ENCODE assay signal across 7 mouse cellular contexts in genomic region chr17:56935363-56936131, GRCm38 (mm10). TPM values are rescaled to one million over a fixed set of nuclear protein-coding genes. Genes with fewer than 3 reads are reported as not detected.
A peak's percentile ranks its signal among the peaks of the same experiment; 100 is the strongest.
DNase-seq lines count a peak whose midpoint lies in the region; ATAC-seq lines count a peak whose summit lies in the region.

TSS of gene Mllt1 (minus strand) at chr17:56935415.

- peak; percentile 100 for DNase-seq in adrenal gland, postnatal 14 days
- DNase-seq in embryonic facial prominence, embryonic 11.5 days (ENCODE audit: low spot score), result peak; percentile 99
- peak; percentile 97 for DNase-seq in kidney, adult 11 months
- DNase-seq in limb, embryonic 10.5 days (ENCODE audit: low spot score), result peak; percentile 100
- peak; percentile 96 for DNase-seq in spleen, adult 12 weeks (ENCODE audit: low spot score)

- H3K9me3 ChIP-seq in embryonic facial prominence, embryonic 11.5 days (replicated peaks; ENCODE audit: control insufficient read depth, low read length), result no peaks in the 10 kb centered on the region
- H3K9me3 ChIP-seq in limb, embryonic 10.5 days (replicated peaks), result no peaks in the 10 kb centered on the region
- no peaks in the 10 kb centered on the region for H3K9me3 ChIP-seq in midbrain, embryonic 13.5 days

- H3K4me2 ChIP-seq in embryonic facial prominence, embryonic 11.5 days (ENCODE audit: low read depth, low read length), result peak within 1 kb of the TSS; percentile 88
- peak within 1 kb of the TSS; percentile 94 for H3K4me2 ChIP-seq in midbrain, embryonic 13.5 days (replicated peaks)

- peaks cover 11% of the 10 kb centered on the region for H3K4me1 ChIP-seq in embryonic facial prominence, embryonic 11.5 days (ENCODE audit: control insufficient read depth, insufficient read depth, low read length)
- peaks cover 31% of the 10 kb centered on the region for H3K4me1 ChIP-seq in limb, embryonic 10.5 days
- H3K4me1 ChIP-seq in midbrain, embryonic 13.5 days (replicated peaks), result peaks cover 42% of the 10 kb centered on the region

- H3K4me3 ChIP-seq in embryonic facial prominence, embryonic 11.5 days (ENCODE audit: low read depth, low read length), result peak within 1 kb of the TSS; percentile 97
- peak within 1 kb of the TSS; percentile 94 for H3K4me3 ChIP-seq in limb, embryonic 10.5 days
- H3K4me3 ChIP-seq in midbrain, embryonic 13.5 days (replicated peaks), result peak within 1 kb of the TSS; percentile 92

- 2% methylated on average over 65 of the region's 76 CpGs for WGBS in embryonic facial prominence, embryonic 11.5 days
- WGBS in limb, embryonic 10.5 days, result 3% methylated on average over 76 of the region's 76 CpGs
- 3% methylated on average over 61 of the region's 76 CpGs for WGBS in midbrain, embryonic 13.5 days

- H3K9ac ChIP-seq in embryonic facial prominence, embryonic 11.5 days (replicated peaks; ENCODE audit: low read length), result peak within 1 kb of the TSS; percentile 89
- peak within 1 kb of the TSS; percentile 96 for H3K9ac ChIP-seq in midbrain, embryonic 13.5 days (replicated peaks)

- H3K27ac ChIP-seq in embryonic facial prominence, embryonic 11.5 days (replicated peaks; ENCODE audit: low read depth, low read length), result peak within 1 kb of the TSS; percentile 78; the same call in 1 of the 2 replicates
- H3K27ac ChIP-seq in limb, embryonic 10.5 days, result peak within 1 kb of the TSS; percentile 98
- peak within 1 kb of the TSS; percentile 87 for H3K27ac ChIP-seq in midbrain, embryonic 13.5 days

- no peaks in the 10 kb centered on the region for H3K27me3 ChIP-seq in embryonic facial prominence, embryonic 11.5 days (ENCODE audit: control insufficient read depth, insufficient read depth, low read length)
- H3K27me3 ChIP-seq in limb, embryonic 10.5 days (ENCODE audit: low read depth, poor library complexity, severe bottlenecking), result 0 out of 2 replicates have a peak, but pooled peaks cover 6% of the 10 kb centered on the region
- H3K27me3 ChIP-seq in midbrain, embryonic 13.5 days, result peaks cover 10% of the 10 kb centered on the region; the same call in 1 of the 2 replicates

- no peaks in the 10 kb centered on the region for H3K36me3 ChIP-seq in embryonic facial prominence, embryonic 11.5 days (replicated peaks; ENCODE audit: control insufficient read depth, insufficient read depth, low read depth, low read length)
- peaks cover 31% of the 10 kb centered on the region for H3K36me3 ChIP-seq in limb, embryonic 10.5 days
- H3K36me3 ChIP-seq in midbrain, embryonic 13.5 days, result no peaks in the 10 kb centered on the region

- ATAC-seq in embryonic facial prominence, embryonic 11.5 days (replicated peaks; ENCODE audit: insufficient number of reproducible peaks, low FRiP score, low TSS enrichment, low read depth), result peak; percentile 96
- peak; percentile 87 for ATAC-seq in granulocyte monocyte progenitor cell, adult 5-6 weeks (replicated peaks; ENCODE audit: poor library complexity, severe bottlenecking)
- ATAC-seq in midbrain, embryonic 13.5 days, result peak; percentile 99

RNA-seq across cellular contexts. Expression of gene Mllt1, which starts in this region (rescaled TPM):
- total RNA-seq in adrenal gland, postnatal 14 days (2021), result 29.0 and 33.6 TPM in 2 replicates
- 26.8 and 27.2 TPM in 2 replicates for polyA plus RNA-seq in embryonic facial prominence, embryonic 11.5 days (2014; fragmentation: Nextera tagmentation; extraction: Ambion mirVana)
- 20.6 and 26.9 TPM in 2 replicates for total RNA-seq in granulocyte monocyte progenitor cell, adult 5-6 weeks (2014; fragmentation: Nextera tagmentation)
- total RNA-seq in granulocyte monocyte progenitor cell, adult 5-6 weeks (2017), result 16.6 and 17.0 TPM in 2 replicates
- 79.0 and 90.2 TPM in 2 replicates for polyA plus RNA-seq in limb, embryonic 10.5 days (2016; fragmentation: Nextera tagmentation; extraction: Ambion mirVana)
- 74.6 and 90.0 TPM in 2 replicates for polyA plus RNA-seq in midbrain, embryonic 13.5 days (2015; fragmentation: Nextera tagmentation; extraction: Ambion mirVana)

Comparison
In these comparisons a context has a peak if more than half of its experiments do, and no peak if none do; other contexts are left out.
1. Peak in every context shown above with its lines: DNase-seq, ATAC-seq, H3K4me3 ChIP-seq and H3K27ac ChIP-seq.